Mouse (Mus musculus) brain, embryonic 14.5 days (tissue): ENCODE data around the gene Ttc24.

Experiments
- CTCF ChIP-seq: fragments of 200-500 bp; IDR thresholded peaks from 2 replicates; pipeline ENCODE4 v1.5.1; 2012; ENCODE audit warnings: inconsistent platforms, mild to moderate bottlenecking, moderate library complexity, borderline replicate concordance; ENCODE audit not compliant: insufficient read depth, insufficient read length; ENCODE audit errors: extremely low read depth
- POLR2A ChIP-seq: fragments of 200-500 bp; IDR thresholded peaks from 2 replicates; pipeline ENCODE4 v1.6.1; 2012; ENCODE audit warnings: mild to moderate bottlenecking, inconsistent platforms, borderline replicate concordance; ENCODE audit not compliant: poor library complexity, insufficient read depth, insufficient read length, severe bottlenecking; ENCODE audit errors: extremely low read depth

- TF ChIP-seq POLR2A (no peak), CTCF (no peak)
These were observed 3.3 kb downstream of the Ttc24 start for GRCm38 (mm10) chr3:88074766-88075165.
